Mouse (Mus musculus): Measurements from ENCODE around the gene Acadl.

Acadl gene

GRCm38 (mm10) chr1:66862712-66863511 is at the start of gene Acadl:
Acadl (minus strand) TSS chr1:66863277.
- DNase-seq = peak; percentile 70 to 74

- DNase-seq = no peak
These were observed 49.2 kb upstream of the Acadl start for GRCm38 (mm10) chr1:66912305-66912704.

- DNase-seq = no peak
These were observed 39.5 kb upstream of the Acadl start for GRCm38 (mm10) chr1:66902566-66902965.

GRCm38 (mm10) chr1:66900946-66901345 is 37.9 kb upstream of the Acadl start:
- no peak for DNase-seq

GRCm38 (mm10) chr1:66898261-66898660 is 35.2 kb upstream of the Acadl start:
- no peak for DNase-seq

GRCm38 (mm10) chr1:66896556-66896955 is 33.5 kb upstream of the Acadl start:
- no peak for DNase-seq

- DNase-seq = peak in 1 of 2 experiments; percentile 5
These were observed 33.0 kb upstream of the Acadl start for GRCm38 (mm10) chr1:66896125-66896524.

- DNase-seq = peak in 1 of 2 experiments; percentile 17
These were observed 32.7 kb upstream of the Acadl start for GRCm38 (mm10) chr1:66895837-66896118.

GRCm38 (mm10) chr1:66895093-66895836 is 32.2 kb upstream of the Acadl start:
- DNase-seq = no peak

GRCm38 (mm10) chr1:66887175-66887574 is 24.1 kb upstream of the Acadl start:
- no peak for DNase-seq

- DNase-seq = no peak
These were observed 17.1 kb upstream of the Acadl start for GRCm38 (mm10) chr1:66880217-66880616.

GRCm38 (mm10) chr1:66874740-66875139 is 11.7 kb upstream of the Acadl start:
- DNase-seq = no peak

- no peak for DNase-seq
These were observed 8.5 kb upstream of the Acadl start for GRCm38 (mm10) chr1:66871591-66871990.

- no peak for DNase-seq
These were observed 2.6 kb upstream of the Acadl start for GRCm38 (mm10) chr1:66865633-66866032.

- no peak for DNase-seq
These were observed 841 bp upstream of the Acadl start for GRCm38 (mm10) chr1:66863741-66864495.

- DNase-seq = no peak
These were observed 1.1 kb downstream of the Acadl start for GRCm38 (mm10) chr1:66861764-66862672.

- DNase-seq = peak in 1 of 2 experiments; percentile 37
These were observed 15.6 kb downstream of the Acadl start for GRCm38 (mm10) chr1:66847506-66847905.

GRCm38 (mm10) chr1:66845690-66846318 is 17.3 kb downstream of the Acadl start:
- DNase-seq = no peak

- no peak for DNase-seq
These were observed 21.1 kb downstream of the Acadl start for GRCm38 (mm10) chr1:66841938-66842337.

- DNase-seq = no peak
These were observed 21.6 kb downstream of the Acadl start for GRCm38 (mm10) chr1:66841510-66841909.

GRCm38 (mm10) chr1:66839755-66840438 is 23.2 kb downstream of the Acadl start:
- DNase-seq = no peak

Measured in spleen, adult 18-20 months (tissue).